Mouse (Mus musculus): ENCODE data around the gene Arpc5l.
"Not testable (repeated sequence)": the region's sequence is repeated elsewhere in the genome, so short reads cannot be mapped to it uniquely, and the experiment has no call there.

Arpc5l gene

GRCm38 (mm10) chr2:38999381-38999780 is 5.8 kb upstream of the Arpc5l start:
- in situ Hi-C loops (cut with MboI, MseI): loop anchor here (5.0 to 10.0 kb wide), 2 partner anchors 67 to 205 kb away; partner anchors contain the start of gene Olfml2a

GRCm38 (mm10) chr2:38999910-39000586 is 5.1 kb upstream of the Arpc5l start:
- in situ Hi-C loops (cut with MboI, MseI): loop anchor here (5.0 to 10.0 kb wide), 2 partner anchors 68 to 205 kb away; partner anchors contain the start of gene Olfml2a

DNA sequence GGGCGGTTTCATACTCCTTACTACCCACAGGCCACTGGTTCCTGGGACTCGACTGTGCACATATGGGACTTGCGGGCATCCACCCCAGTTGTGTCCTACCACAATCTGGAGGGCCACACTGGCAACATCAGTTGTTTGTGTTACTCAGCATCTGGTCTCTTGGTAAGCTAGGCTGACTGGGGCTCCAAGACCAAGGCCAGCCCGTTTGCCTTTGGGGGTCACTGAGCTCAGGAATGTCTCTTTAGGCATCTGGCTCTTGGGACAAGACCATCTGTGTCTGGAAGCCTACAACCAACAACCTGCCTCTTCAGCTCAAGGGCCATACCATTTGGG is 4.6 kb upstream of the Arpc5l start:
- in situ Hi-C loops (cut with MboI, MseI): no loop called here

DNA sequence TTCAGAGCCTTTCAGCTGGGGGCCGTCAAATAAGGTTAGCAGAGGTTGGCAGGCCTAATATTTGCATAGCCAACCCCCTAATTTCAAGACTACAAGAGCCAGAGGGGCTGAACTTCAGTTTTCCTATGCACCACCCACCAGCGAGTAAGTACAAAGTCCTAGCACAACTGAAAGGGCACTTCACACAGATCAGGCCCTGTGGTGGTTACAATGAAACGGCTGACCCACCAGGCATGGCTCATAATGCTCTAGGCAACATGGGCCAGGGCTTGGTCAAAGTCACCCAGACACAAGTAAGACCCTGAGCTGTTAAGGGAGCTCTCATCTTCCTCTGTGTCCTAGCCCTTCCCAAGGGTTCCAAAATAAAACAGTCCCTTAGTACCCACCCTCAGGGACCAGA is 3.3 kb upstream of the Arpc5l start:
- in situ Hi-C loops (cut with MboI, MseI): no loop called here

- in situ Hi-C loops (cut with MboI, MseI): no loop called here
These were observed 2.0 kb upstream of the Arpc5l start for GRCm38 (mm10) chr2:39003106-39003505.

GRCm38 (mm10) chr2:39003512-39003911 is 1.6 kb upstream of the Arpc5l start:
- in situ Hi-C loops (cut with MboI, MseI): no loop called here

DNA sequence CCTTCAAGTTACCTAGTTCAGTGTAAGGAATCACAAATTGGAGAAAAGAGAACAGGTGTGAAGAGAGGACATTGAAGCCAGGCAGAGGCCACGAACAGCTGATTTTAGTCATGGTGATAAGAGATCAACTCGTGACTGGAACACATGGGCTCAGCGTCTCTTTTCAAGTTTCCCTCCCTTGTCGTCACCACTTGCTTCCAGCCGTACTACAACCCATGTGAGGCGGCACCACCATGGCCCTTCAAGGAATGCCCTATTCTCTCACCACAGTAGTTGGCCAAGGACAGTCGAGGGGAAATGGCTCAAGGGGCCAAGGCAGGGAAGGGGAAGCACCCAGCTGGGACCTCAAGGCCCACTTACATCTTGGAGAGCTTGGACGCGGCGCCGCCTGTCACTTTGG is 776 bp upstream of the Arpc5l start:
- in situ Hi-C loops (cut with MboI, MseI): no loop called here

DNA sequence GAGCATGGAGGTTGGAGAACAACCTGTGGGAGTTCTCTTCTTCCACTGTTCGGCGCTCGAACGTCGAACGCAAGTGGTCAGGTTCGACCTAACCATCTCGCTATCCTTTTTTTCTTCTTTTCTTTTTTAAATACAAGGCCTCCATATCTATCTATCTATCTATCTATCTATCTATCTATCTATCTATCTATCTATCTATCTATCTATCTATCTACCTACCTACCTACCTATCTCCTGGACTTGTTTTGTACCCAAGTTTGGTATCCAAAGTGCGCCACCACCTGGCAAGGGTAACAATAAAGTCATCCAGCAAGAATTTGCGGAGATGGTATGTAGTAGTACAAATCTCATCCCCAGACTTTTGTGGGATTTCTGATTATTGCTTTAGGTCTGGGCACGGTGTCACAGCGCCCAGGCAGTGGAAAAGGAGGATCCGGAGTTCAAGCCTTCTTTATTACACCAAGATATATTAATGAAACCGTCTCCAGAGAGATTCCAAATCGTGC is 479 bp downstream of the Arpc5l start, which contains the start of gene Rpl35:
Gene Rpl35, minus strand, starts transcription at position 51 of the 506 bp plus-strand sequence.
- in situ Hi-C loops (cut with MboI, MseI): no loop called here

- in situ Hi-C loops (cut with MboI, MseI): no loop called here
These were observed 1.1 kb downstream of the Arpc5l start for GRCm38 (mm10) chr2:39006149-39006730.

DNA sequence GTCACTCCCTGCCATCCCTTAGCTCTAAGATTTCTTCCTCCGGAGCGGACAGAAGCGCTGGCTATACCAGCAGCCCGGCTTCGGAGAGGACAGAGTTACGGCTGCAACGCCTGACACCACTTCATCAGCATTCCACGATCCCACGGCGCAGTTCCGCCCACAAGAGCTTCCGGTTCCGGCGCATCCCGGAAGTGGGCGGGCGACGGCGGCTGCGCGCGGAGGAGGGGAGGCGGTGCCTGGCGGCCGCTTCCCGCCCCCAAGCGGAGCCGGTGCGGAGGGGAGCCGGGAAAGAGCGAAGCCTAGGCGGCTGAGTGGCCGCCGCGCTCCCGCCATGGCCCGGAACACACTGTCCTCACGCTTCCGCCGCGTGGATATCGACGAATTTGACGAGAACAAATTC is 2.7 kb downstream of the Arpc5l start:
- in situ Hi-C loops (cut with MboI, MseI): no loop called here

DNA sequence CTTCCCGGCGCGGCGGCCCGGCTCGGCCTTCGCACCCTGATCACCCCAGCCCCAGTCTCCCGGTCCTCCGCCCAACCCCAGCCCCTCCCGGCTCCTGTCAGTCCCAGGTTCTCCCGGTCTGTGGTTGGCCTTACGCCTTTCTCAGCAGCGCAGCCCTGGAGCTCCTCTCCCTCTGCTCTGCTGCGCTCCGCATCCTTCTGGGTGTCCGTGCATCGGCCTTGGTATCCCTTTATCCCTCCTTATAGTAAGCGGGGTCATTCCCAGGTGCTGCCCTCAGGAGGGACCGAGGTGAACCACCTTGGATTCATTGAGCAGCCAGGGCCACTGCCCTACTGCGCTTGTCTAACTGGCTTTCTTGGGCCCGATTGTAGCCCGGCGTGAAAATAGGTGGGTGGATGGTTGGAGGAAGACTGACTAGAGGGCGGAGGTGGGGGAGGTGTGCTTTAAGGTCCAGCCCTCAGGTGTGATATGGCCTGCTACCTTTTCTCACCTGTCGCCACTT is 3.3 kb downstream of the Arpc5l start:
- in situ Hi-C loops (cut with MboI, MseI): no loop called here

DNA sequence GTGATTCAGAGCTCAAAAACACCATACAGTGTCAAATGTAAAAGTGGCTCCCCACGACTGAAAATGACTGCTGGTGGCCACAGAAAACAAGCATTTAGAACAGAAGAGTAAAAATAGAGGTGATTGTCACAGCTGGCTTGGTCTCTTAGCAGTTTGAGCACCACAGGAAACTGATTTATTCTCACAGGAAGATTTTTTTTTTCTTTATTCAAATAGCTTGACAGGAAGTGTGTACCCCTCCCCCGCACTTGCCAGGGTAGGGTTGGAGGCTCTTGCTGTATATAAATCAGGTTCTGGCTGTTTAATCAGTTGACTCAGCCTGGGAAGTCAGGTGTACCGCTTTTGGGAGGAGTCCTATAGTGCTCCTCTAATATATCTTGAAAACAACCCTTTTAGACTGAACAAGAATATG is 3.8 kb downstream of the Arpc5l start:
- in situ Hi-C loops (cut with MboI, MseI): no loop called here

- in situ Hi-C loops (cut with MboI, MseI): not testable (repeated sequence)
These were observed 5.0 kb downstream of the Arpc5l start for GRCm38 (mm10) chr2:39010144-39010543.

GRCm38 (mm10) chr2:39011264-39011663 is 6.1 kb downstream of the Arpc5l start:
- in situ Hi-C loops (cut with MboI, MseI): no loop called here

DNA sequence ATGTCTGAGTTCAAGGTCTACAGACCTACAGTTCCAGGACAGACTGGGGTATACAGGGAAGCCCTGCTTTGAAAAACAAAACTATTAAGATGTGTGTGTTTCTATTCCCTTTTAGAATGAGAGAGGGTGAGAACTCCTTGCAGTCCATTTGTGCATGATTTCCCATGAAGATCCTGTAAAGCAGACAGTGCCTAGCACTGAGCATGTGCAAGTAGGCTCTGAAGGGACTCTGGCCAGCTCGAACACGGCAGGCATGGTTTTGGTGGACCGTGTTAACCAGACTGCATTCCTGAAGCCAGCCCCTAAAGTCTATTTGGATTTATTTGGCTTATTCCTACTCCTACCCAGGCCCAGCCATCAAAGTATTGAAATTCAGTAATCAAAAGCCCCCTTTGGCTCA is 6.8 kb downstream of the Arpc5l start:
- in situ Hi-C loops (cut with MboI, MseI): no loop called here

DNA sequence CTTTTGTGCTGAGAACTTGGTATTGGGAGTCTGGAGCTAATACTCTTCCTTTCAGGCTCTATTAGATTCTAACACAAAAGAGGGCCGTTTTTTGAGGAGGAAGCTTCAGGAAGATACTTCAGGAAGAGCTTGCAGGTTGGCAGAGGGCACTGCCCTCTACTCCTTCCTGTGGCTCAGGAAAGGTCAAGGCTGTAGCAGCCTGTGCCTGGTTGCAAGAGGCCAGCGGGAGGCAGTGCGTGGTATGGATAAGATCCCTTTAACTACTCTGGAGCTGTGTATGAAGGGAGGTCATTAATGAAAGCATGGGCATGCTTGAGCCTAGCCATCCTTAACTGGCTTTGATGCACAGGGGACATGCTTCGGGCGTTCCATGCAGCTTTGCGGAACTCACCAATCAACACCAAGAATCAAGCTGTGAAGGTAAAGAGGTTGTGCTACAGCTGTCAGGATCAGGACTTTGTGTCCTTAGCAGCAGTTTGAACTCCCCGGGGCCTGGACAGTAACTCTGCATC is 7.7 kb downstream of the Arpc5l start:
- in situ Hi-C loops (cut with MboI, MseI): no loop called here

DNA sequence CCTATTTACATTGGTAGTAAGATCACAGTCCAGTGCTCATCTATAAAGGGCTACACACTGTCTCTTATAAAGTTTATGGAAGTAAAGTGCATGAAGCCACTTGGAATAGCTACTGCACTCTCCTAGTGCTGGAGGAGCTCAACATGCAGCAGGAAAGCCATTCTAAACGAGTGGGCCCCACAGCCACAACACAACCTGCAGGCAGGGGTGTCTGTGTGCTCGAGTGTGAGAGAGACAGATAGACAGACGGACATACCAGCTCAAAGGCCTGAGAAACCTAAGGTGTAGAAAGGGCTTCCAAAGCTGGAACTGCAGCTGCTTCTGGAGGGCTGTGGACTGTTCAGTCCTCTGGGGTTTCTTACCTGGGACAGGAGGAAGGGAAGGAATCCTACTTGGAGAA is 11.4 kb downstream of the Arpc5l start:
- in situ Hi-C loops (cut with MboI, MseI): no loop called here

- in situ Hi-C loops (cut with MboI, MseI): loop anchor here (5.0 kb wide), 1 partner anchor 42 kb away; no protein-coding TSS in a partner anchor
These were observed 14.9 kb downstream of the Arpc5l start for GRCm38 (mm10) chr2:39020004-39020403.

DNA sequence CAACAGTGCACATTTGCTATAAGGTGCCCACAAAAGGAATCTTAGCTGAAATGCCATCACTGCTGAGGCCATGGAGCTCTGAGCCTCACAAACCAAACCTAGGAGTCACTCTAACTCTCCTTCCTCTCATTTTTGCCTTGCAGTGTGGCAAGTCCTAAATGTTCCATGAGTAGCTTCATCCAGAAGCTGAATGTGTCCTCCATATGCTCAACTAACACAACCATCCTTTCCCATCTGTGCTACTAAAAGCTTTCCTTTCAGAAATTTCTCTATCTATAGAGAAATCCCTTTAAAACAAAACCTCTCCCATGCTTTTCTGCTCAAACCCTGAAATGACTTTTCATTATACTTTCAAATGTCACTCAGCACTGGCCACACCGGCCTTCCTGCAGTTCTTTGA is 26.5 kb downstream of the Arpc5l start:
- in situ Hi-C loops (cut with MboI, MseI): no loop called here

DNA sequence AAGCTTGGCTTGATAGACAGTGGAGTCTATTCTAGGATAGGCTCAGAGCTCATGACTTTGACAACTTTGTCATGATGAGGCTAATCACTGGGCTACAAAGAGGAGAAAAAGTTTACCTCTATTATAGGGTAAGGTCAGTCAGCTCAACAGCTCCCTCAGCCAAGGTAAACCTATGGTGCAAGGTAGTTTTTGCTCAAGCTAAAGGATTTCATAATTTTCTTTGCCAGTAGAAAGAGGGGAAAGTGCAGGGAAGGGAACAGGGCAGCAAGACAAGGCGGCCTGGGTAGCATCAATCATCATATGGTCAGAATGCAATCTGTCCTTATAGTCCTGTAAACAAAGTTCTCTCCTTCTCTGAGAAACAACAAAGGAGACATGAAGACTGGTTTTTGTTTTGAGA is 35.1 kb downstream of the Arpc5l start:
- in situ Hi-C loops (cut with MboI, MseI): no loop called here

DNA sequence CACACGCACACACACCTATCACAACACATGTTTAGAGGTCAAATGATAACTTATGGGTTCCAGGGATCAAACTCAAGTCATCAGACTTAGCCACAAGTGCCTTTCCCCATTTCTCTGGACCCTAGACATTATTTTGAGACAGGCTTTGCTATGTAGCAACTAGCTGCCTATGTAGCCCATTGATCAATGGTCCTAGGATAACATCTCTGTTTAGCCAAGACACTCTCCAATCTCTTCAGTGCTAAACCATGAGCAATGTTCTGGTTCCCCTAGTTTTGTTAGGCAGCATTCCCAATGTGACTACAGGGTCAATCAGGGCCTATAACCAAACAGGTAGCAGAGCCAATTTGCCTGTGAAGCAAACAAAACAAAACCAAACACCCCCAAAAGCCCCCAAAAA is 43.4 kb downstream of the Arpc5l start:
- in situ Hi-C loops (cut with MboI, MseI): no loop called here

GRCm38 (mm10) chr2:39064687-39065399 is 59.7 kb downstream of the Arpc5l start:
- in situ Hi-C loops (cut with MboI, MseI): loop anchor here (5.0 to 10.0 kb wide), 2 partner anchors 43 to 160 kb away; partner anchors contain the start of gene Ppp6c

All from T-helper 2 cell (primary cell).